Mouse (Mus musculus) cerebellum, adult (tissue): ENCODE measurements around the gene Olfr373.
"Not testable (repeated sequence)": the region's sequence is repeated elsewhere in the genome, so short reads cannot be mapped to it uniquely, and the experiment has no call there.

ENCODE experiments used
- ATAC-seq: cut with Nextera tagmentation; 2 replicates; pipeline ENCODE4 v1.9.2; 2017; ENCODE audit warnings: mild to moderate bottlenecking, moderate library complexity, mixed read lengths; ENCODE audit not compliant: insufficient number of reproducible peaks, low FRiP score, low TSS enrichment

Olfr373 gene

DNA sequence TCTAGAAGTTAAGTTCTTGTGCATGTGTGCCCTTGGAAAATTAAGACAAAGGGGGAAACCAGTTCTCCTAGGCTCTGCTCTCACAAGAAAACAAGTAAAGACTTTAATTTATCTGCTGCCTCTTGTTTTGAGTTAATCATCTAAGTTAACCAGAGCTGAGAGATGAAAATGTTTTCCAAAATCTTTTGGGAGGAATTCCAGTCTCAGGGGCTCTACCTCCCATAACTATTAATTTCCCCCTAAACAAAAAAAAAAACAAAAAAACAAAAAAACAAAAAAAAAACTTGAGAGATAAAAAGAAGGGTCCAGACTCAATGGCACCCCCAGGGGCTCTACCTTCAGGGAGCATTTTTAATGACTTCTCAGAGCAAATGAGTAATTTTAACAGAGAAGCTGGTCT, at the start of gene Olfr373:
TSS of gene Olfr373 (plus strand) at position 301 of the 400 bp plus-strand sequence.
- not testable (repeated sequence) for ATAC-seq

DNA sequence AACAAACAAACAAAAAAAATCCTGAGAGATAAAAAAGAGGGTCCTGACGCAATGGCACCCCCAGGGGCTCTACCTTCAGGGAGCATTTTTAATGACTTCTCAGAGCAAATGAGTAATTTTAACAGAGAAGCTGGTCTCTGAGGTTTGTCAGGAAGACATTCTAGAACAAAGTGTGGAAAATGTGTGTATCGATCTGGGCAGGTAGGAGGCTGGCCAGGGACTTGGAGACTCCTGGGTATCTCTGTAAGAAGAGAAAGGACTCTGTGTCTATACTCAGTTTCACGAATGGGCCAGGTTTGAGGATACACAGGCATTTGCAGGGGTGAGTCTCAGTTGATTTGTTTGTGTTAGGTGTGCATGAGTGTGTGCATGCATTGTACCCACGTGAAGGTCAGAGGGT, 42.1 kb upstream of the Olfr373 start, which contains the start of gene Olfr372:
TSS of gene Olfr372 (plus strand) at position 301 of the 400 bp plus-strand sequence.
- ATAC-seq: not testable (repeated sequence)

DNA sequence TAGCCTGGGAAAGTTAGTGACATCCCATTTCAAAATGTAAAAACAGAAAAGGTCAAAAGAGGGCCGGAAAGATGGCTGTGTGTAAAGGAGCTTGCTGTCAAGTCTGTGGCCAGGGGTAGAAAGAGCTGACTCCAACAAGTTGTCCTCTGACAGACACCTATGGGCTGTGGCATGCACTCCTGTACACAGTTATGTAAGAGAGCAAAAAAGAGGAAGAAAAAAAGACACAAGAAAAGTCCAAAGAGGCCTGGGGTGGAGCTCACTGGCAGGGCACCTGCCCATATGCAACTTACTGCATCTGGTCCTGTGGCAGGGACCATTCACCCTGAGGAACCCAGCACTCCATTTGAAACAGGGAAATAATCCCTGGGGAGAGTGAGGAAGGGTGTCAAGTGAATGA, 40.5 kb upstream of the Olfr373 start:
- ATAC-seq: no peak

DNA sequence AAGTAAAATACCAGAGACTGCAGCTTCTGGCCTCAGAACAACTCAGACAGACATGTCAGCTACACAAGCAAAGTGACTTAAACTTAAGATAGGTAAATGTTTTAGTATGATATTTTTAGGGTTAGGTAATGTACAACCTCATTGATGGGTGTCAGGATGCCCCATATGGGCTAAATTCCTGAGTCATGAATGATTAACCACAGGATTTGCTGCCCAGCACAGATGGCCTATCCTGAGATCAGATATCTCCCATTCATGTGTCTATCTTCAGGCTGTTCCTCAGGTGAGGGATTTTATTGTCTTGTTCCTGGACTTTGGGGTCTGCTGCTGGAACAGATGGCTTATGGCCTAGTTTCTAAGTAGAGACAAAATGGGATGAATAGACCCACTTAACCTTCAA, 28.3 kb upstream of the Olfr373 start:
- not testable (repeated sequence) for ATAC-seq

DNA sequence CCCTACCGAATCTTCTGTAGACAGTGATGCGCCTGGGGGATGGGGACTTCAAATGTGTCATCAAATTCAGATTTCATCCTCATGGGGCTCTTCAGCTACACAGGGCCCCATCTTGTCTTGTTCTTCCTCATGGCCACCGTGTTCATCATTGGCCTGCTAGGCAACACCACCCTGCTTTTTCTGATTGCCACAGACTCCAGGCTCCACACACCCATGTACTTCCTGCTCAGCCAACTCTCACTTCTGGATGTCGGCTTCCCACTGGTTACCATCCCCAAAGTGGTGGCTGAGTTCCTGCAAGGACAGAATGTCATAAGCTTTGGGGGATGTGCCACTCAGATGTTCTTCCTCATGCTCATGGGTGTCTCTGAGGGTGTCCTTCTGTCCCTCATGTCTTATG, 25.3 kb upstream of the Olfr373 start:
- ATAC-seq: not testable (repeated sequence)

DNA sequence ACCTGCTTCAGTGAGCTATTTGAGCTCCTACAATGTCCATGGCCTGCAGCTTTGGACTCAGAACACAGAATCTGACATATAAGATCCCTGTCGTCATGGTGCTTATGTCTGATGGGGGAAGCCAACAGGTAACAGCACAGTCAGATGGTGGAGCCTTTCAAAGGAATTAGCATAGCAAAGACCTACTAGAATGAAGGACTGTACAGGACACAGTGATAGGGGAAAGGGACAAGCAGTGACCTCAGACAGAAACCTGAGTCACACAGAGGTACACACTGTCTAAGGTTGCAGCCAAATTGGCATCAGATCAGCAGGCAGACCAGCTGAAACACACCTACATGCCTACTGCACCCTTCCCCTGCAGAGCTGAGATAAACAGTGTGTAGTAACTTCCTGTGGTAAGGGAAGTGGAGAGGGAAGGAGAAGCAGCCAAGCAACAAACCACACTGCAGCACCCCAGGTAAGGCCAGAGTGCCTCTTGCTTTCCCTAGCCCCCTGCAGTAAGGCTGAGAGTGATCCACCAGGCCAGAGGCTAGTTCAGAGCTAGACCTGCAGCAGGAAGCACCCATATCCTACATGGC, 16.1 kb upstream of the Olfr373 start:
- not testable (repeated sequence) for ATAC-seq

DNA sequence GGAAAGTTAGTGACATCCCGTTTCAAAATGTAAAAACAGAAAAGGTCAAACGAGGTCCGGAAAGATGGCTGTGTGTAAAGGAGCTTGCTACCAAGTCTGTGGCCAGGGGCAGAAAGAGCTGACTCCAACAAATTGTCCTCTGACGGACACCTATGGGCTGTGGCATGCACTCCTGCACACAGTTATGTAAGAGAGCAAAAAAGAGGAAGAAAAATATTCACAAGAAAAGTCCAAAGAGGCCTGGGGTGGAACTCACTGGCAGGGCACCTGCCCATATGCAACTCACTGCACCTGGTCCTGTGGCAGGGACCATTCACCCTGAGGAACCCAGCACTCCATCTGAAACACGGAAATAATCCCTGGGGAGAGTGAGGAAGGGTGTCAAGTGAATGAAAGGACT, 1.8 kb downstream of the Olfr373 start:
- no peak for ATAC-seq

DNA sequence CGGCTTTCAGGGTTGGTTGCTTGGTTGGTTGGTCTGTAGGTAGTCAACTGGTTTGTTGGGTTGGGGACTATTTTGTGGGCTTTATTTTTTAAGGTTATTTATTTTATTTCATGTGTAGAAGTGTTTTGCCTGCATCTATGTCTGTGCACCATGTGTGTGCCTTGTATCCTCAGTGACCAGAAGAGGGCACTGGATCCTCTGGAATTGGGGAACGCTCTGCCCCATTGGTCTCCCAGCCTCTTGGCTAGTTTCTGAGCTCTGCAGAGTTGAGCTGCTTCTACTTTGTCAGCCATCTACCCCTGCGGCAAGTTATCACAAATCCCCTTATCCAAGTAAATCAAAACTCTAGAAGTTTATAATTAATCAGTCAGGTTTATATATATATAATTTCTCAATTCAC, 4.6 kb downstream of the Olfr373 start:
- not testable (repeated sequence) for ATAC-seq

DNA sequence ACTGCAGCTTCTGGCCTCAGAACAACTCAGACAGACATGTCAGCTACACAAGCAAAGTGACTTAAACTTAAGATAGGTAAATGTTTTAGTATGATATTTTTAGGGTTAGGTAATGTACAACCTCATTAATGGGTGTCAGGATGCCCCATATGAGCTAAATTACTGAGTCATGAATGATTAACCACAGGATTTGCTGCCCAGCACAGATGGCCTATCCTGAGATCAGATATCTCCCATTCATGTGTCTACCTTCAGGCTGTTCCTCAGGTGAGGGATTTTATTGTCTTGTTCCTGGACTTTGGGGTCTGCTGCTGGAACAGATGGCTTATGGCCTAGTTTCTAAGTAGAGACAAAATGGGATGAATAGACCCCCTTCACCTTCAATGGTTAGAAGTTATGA, 13.7 kb downstream of the Olfr373 start:
- ATAC-seq: not testable (repeated sequence)

DNA sequence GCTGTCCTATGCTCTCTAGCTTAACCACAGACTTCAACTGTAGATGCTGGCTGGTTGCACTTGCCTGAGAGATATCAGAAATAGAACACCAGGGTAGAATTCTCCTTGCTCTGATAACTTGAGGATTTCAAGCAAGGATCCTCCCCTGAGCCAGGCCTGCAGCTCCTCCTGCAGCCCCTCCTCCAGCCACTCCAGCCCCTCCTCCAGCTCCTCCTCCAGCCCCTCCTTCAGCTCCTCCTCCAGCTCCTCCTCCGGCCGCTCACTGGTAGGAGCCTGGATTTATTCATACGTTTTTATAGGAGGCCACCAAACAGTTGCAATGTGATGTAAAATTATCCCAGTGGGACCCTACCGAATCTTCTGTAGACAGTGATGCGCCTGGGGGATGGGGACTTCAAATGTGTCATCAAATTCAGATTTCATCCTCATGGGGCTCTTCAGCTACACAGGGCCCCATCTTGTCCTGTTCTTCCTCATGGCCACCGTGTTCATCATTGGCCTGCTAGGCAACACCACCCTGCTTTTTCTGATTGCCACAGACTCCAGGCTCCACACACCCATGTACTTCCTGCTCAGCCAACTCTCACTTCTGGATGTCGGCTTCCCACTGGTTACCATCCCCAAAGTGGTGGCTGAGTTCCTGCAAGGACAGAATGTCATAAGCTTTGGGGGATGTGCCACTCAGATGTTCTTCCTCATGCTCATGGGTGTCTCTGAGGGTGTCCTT, 16.6 kb downstream of the Olfr373 start:
- ATAC-seq: not testable (repeated sequence)

DNA sequence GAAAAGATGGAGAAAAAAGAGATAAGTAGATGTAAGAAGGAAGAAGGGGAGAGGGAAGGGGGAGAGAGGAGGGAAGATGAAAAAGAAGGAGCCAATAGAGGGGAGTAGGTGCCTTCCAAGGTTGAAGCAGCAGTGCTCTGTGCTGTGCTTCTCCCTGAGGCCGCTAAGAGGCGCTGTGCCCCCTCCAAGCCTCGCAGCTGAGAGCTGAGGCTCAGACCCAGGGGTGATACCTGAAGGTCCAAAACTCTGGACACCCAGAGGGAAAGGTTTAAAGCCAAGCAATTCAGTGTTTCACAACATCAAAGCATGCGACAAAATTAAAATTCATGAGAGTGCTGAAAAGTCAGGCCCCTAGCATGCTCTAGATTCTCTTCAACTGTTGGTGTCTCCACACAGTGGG, 22.2 kb downstream of the Olfr373 start:
- no peak for ATAC-seq

DNA sequence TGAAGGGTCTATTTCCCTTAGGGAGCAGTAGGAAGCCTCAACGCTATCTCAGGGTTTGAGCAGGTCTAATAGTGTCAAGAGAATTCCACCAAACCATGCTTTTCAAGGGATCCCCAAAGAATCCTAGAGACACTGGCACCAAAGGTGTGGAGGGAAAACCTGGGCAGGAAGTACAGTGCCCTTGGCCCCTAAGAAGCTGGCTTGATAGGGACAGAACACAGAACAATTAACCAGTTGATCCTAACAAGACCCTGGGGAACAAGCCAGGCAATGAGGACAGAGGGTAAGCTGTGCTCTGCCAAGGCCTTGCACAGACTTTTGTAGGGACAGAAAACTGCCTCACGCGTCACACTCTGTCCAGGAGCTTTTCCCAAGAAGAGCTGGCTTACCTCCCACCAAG, 23.8 kb downstream of the Olfr373 start, which contains the start of gene Olfr374:
TSS of gene Olfr374 (plus strand) at position 301 of the 400 bp plus-strand sequence.
- ATAC-seq: no peak

DNA sequence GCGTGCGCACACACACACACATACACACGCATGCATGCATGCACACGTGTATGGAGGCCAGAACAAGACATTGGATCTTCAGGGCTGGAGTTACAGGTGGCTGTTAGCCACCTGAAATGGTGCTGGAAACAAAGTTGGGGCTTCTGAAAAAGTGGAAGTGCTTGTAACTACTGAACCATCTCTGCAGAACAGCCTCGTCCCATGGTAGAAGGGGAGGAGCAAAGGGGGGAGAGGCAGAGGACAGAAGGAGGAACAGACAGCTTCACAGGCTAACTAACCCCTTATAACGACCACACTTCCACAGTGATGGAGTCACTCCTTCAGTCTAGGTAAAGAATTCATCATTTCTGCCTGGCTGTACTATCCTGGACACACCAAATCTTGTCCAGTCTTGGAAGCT, 27.9 kb downstream of the Olfr373 start:
- ATAC-seq: no peak

DNA sequence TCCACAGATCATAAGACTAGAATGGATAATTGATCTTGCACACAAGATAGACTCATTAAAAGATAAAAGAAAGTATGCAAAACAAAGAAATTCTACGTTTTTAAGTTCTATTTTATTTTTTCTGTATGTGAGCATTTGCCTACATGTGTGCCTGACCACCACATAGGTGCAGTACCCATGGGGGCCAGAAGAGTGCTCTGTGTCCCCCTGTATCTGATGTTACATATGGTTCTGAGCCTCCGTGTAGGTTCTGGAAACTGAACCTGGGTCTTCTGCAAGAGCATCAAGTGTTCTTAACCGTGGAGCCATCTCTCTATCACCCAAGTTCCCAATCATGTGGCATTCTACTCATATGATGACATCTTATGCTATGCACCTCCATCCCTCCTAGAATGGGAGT, 29.5 kb downstream of the Olfr373 start:
- ATAC-seq: no peak

DNA sequence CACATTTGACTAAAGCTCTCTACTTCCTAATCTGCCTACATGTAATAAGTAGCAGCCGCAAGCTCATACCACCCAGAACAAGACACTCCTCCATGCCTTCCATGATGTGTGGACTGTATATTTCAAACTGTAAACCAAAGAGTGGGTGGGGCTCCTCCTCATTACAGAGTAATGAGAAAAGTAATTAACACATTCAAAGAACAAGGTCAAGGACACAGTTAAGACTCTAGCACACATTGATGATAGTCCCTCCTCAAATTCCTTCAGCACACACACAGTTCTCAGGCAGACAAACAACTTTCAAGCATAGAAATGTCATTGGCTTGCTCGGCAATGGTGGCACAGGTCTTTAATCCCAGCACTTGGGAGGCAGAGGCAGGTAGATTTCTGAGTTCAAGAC, 32.2 kb downstream of the Olfr373 start:
- ATAC-seq: no peak

DNA sequence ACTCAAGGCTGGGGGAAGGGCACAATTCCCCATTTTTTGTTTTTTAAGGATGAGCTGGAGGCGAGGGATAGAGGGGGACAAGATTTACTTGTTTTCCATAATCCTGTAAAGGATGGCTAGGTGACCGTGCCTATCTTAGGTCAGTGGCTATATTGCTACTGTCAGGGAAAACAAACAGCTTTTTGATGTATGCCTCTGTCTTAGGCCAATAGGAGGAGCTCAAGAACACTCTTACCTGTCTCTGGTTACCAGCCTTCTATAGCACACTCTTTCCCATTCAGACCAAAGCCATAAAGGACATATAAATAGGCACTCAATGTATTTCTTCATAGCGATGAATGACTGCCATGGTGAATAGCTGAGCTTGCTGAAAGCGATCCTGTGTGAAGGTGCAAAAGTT, 35.6 kb downstream of the Olfr373 start:
- no peak for ATAC-seq

DNA sequence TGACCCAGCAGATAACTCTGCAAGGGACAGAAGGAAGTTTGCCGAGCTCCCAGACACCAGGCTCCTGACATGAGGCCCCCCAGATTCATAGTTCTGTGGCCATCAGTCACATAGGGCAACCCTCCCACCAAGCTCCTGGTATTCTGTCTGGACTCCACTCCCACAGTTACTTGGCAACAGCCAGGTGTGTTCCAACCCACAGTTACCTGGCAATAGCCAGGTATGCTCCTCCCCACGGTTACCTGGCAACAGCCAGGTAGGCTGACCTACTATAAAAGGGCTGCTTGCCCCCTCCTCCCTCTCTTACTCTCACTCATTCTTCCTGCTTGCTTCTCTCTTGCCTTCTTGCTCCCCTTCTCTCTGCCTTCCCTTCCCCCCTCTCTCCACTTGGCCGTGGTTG, 38.5 kb downstream of the Olfr373 start:
- ATAC-seq: not testable (repeated sequence)

DNA sequence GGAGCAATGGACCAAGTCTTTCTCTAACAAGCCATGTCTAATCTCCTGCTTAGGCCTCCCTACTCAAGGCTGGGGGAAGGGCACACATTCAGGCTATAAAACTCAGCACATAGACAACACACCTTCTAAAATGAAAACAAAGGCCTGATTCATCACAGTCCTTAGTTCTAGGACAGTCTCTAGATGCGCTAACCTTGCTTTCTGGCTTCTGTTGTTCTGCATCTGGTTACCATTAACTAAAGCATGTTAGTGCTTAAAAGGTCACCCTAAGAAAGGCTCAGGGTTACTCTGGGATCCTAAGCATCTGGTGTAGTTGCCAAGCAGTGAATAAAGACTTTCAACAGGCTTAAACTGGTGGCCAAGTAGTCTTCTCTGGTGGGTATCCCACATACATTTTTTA, 39.0 kb downstream of the Olfr373 start:
- no peak for ATAC-seq

DNA sequence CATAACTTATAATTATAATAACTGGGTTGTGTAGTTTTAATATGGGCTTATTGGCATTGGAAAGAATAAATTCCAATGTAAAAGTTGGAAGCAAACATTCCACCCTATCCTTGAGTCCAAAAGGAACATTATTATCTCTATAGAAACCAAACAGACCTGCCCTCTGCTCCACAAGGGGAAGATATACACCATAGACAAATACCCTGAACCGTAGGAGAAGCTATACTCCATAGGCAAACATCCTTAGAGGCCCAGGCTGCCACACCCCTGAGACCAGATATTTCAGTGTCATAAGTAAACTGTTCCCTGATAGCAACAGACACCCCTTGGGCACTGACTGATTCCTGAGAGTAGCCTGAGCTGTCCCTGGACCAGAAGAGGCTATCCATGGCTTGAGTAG, 44.9 kb downstream of the Olfr373 start:
- ATAC-seq: no peak

DNA sequence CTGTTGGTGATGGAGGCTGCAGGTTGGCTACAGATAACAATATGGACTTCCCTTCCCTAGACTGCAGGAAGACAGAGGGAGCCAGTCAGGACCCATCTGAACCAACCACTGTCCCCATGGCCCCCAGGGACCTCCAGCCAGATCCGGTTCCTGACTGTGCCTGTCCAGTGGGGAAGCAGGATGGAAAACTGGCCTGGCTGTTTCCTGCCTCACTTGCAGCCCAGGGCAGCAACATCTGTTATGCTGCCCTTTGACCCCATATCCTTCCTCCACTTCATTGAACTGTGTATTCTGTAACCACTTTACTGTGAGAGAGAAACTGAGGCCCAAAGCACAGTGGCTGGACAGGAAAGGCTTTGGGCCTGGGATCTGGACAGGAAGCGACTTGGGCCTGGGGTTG, 48.3 kb downstream of the Olfr373 start:
- no peak for ATAC-seq

DNA sequence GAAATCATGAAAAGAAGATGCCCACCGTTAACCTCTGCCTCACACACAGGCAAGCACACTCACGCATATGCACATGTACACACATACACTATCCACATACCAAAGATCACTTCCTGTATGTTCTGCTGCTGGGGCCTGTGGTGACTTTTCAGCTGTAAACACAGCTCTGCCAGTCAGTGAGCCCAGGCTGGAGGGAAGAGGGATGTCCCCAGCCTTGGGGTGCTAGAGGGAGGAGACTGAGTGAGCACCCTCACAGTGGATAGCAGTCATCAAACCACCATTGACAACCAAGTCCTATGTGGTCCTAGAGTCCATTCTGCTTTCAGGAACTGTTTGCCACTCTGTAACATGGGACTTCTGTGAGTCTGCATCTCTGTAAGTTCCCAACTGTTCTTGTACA, 48.9 kb downstream of the Olfr373 start:
- no peak for ATAC-seq

DNA sequence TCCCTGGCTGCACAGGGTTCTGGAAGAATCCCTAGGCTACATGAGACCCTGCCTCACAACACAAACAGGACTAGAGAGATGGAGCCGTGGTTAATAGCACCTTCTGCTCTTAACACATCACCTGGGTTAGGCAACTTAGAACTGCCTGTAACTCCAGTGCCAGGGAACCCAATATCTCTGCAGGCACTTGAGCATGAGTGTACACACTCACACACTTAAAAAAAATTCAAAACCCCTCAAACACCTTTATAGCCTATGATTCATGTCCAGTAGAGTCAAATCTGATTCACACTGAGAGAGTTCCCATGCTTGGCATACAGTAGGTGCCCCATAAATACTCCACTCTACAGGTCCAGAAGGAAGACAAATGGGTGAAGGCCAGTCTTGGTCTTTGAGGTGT, 49.4 kb downstream of the Olfr373 start:
- no peak for ATAC-seq
